Mouse (Mus musculus): ENCODE results near the gene Ggta1. TPM values are rescaled to one million over a fixed set of nuclear protein-coding genes. Genes with fewer than 3 reads are reported as not detected.

Gene Ggta1
- polyA plus RNA-seq, 1 experiment from 2014 or later = 4.1 TPM

DNA sequence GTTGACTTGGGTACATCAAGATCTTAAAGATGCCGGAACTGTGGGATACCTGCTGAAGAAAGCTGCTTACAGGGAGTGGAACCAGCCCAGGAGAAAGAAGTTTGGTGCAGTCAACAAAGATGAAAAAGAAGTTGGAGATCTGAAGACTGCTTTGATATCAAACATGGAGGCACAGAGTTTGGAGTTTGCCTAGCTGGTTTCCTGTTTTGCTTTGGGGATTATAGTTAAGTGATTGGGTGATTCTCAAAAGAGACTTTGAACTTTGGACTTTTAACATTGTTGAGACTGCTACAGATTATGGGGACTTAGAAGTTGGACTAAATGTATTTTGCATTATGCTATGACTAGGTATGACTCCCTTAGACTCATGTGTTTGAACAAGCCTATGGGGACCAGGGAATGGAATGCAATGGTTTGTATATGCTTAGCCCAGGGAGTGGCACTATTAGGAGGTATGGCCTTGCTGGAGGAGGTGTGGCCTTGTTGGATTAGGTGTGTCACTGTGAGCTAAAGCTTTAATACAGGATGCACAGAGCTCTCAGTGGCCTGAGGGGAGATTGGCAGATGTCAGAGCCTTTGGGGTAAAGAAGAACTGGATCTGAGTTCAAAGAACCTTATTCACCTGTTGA is 39.2 kb downstream of the Ggta1 start:
- no peak overlapping the region for H3K27ac ChIP-seq
- no peaks in the 10 kb centered on the region for H3K36me3 ChIP-seq (ENCODE audit: poor library complexity, severe bottlenecking)
- WGBS = 93% methylated on average over 1 of the region's 1 CpGs
- H3K27me3 ChIP-seq = no peaks in the 10 kb centered on the region
- no peak overlapping the region for H3K4me2 ChIP-seq
- H3K9me3 ChIP-seq (replicated peaks) = no peaks in the 10 kb centered on the region
- no peak for ATAC-seq
- no peak overlapping the region for H3K9ac ChIP-seq
- no peaks in the 10 kb centered on the region for H3K4me1 ChIP-seq
- no peak overlapping the region for H3K4me3 ChIP-seq

DNA sequence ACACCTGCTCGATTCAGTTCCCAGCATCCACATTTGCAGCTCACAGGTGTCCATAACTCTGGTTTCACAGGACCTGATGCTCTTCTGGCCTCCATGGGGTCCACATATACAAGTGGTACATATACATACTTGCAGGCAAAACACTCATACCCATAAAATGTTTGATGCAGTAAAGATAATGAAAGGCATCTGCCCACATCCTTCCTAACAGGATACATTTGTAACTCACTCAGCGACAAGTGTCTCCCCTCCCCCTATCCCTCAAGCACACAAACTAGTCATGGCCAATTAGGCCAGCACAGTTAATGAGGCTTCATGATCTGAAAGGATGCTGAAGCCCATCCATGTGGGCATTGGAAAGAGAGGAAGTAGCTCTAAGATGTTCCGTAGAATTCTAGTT is 40.6 kb downstream of the Ggta1 start:
- H3K4me2 ChIP-seq = no peak overlapping the region
- no peaks in the 10 kb centered on the region for H3K36me3 ChIP-seq (ENCODE audit: poor library complexity, severe bottlenecking)
- H3K27ac ChIP-seq = no peak overlapping the region
- 80% methylated on average over 3 of the region's 3 CpGs for WGBS
- H3K27me3 ChIP-seq = no peaks in the 10 kb centered on the region
- H3K9me3 ChIP-seq (replicated peaks) = no peaks in the 10 kb centered on the region
- no peaks in the 10 kb centered on the region for H3K4me1 ChIP-seq
- no peak for ATAC-seq
- H3K4me3 ChIP-seq = no peak overlapping the region
- H3K9ac ChIP-seq = no peak overlapping the region

DNA sequence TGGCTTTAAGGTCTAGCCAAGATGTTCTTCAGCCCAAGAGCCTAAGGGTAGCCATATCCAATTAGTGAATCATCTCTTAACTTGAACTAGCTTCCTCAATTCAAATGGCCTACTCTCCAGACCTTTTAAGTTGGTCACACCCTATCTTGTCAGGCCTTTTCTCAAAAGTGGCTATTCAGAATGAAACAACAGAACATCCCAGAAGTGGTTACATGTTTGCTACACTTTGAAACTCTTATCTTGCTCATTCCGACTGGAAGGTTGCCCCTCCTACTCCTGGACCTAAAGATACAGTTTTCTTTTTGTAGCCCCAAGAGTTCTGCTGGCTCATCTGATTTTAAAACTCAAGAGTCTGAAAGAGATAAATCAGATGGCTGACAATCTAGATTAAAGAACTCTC is 42.4 kb downstream of the Ggta1 start:
- no peak for ATAC-seq
- WGBS = 83% methylated on average over 1 of the region's 1 CpGs
- Histone ChIP-seq H3K27ac (no peak overlapping the region), H3K9me3 (replicated peaks) (no peaks in the 10 kb centered on the region), H3K36me3 (ENCODE audit: poor library complexity, severe bottlenecking) (no peaks in the 10 kb centered on the region), H3K27me3 (no peaks in the 10 kb centered on the region), H3K4me1 (no peaks in the 10 kb centered on the region), H3K4me3 (no peak overlapping the region), H3K4me2 (no peak overlapping the region), H3K9ac (no peak overlapping the region)

DNA sequence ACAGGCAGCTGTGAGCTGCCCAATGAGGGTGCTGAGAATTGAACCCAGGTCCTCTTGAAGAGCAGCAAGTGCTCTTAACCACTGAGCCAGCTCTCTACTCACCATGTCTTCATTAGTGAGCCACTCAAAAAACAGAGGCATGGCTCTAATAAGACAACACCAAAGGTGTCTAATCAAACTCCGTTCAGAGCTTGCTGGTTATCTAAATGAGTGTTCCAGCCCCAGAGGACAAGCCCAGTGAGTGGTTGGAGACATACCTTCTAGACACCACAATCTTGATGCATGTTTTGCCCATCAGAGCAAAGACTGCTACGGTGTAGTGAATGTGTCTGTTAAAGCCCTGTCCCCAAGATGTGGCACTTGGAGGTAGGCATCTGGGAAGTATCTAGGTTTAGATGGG is 43.4 kb downstream of the Ggta1 start:
- Histone ChIP-seq H3K4me1 (no peaks in the 10 kb centered on the region), H3K27ac (no peak overlapping the region), H3K36me3 (ENCODE audit: poor library complexity, severe bottlenecking) (no peaks in the 10 kb centered on the region), H3K9me3 (replicated peaks) (no peaks in the 10 kb centered on the region), H3K4me2 (no peak overlapping the region), H3K27me3 (no peaks in the 10 kb centered on the region), H3K9ac (no peak overlapping the region), H3K4me3 (no peak overlapping the region)
- no peak for ATAC-seq
- 94% methylated on average over 2 of the region's 2 CpGs for WGBS

DNA sequence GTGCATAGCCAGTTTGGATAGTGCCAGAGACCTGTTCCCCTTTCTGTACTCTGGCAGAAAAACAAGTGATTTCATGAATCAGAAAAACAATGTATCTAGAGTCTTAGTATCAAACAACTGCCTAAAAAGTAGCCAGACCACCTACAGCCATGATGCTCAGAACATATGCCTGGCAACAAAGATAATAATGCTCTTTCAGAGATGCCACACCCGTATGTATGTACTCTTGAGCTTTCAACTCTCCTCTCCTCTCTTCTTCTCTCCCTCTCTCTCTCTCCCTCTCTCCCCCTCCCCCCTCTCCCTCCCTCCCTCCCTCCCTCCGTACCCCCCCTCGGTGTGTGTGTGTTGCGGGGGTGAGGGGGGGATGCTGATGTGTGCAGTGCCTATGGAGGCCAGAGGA is 43.8 kb downstream of the Ggta1 start:
- no peak overlapping the region for H3K9ac ChIP-seq
- no peak for ATAC-seq
- no peaks in the 10 kb centered on the region for H3K27me3 ChIP-seq
- no peaks in the 10 kb centered on the region for H3K4me1 ChIP-seq
- no peaks in the 10 kb centered on the region for H3K36me3 ChIP-seq (ENCODE audit: poor library complexity, severe bottlenecking)
- H3K4me2 ChIP-seq = no peak overlapping the region
- WGBS = 97% methylated on average over 4 of the region's 4 CpGs
- H3K4me3 ChIP-seq = no peak overlapping the region
- H3K27ac ChIP-seq = no peak overlapping the region
- no peaks in the 10 kb centered on the region for H3K9me3 ChIP-seq (replicated peaks)

DNA sequence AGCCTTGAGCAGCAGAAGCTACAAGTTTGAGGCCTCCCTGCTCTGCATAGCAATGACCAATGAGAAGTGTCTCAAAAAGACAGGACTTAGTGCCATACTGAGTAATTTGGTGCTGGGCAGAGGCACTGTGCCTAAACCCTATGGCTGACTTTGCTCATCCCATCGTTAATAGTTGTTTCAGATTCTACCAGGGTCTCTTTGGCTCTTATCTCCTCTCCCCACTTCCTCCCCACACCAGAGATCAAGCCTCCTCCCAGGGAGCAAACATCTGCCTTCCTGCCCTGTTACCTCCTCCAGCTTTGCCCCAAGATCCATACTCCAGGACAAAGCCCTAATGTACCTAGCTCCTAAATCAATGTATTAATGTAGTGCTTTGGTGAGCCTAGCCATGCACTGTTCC is 45.8 kb downstream of the Ggta1 start:
- no peak overlapping the region for H3K9ac ChIP-seq
- H3K4me3 ChIP-seq = no peak overlapping the region
- no peak overlapping the region for H3K27ac ChIP-seq
- no peaks in the 10 kb centered on the region for H3K27me3 ChIP-seq
- H3K4me1 ChIP-seq = no peaks in the 10 kb centered on the region
- H3K4me2 ChIP-seq = no peak overlapping the region
- H3K36me3 ChIP-seq (ENCODE audit: poor library complexity, severe bottlenecking) = no peaks in the 10 kb centered on the region
- no peaks in the 10 kb centered on the region for H3K9me3 ChIP-seq (replicated peaks)
- no peak for ATAC-seq
- 83% methylated on average over 1 of the region's 1 CpGs for WGBS

DNA sequence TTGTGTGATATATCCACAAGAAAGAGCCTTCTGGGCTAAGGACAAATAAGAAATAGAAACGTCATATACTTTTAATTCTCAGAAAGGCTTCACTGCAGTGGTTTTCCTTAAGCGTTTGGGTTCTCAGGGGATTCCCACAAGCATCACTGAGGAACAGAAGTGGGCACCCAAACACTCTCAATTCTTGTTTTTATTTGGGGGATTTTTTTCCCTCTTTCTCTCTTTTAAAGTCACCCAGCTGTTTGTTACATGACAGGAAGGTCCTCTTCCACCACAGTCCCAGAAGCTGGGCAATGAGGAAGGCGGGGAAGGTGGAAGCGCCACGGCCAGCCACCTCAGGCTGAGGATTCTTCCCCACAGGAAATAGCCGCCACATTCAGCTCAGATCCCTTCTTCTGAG is 46.6 kb downstream of the Ggta1 start:
- Histone ChIP-seq H3K36me3 (ENCODE audit: poor library complexity, severe bottlenecking) (no peaks in the 10 kb centered on the region), H3K4me2 (no peak overlapping the region), H3K4me3 (no peak overlapping the region), H3K4me1 (no peaks in the 10 kb centered on the region), H3K27ac (no peak overlapping the region), H3K27me3 (no peaks in the 10 kb centered on the region), H3K9ac (no peak overlapping the region), H3K9me3 (replicated peaks) (no peaks in the 10 kb centered on the region)
- ATAC-seq = no peak
- 89% methylated on average over 6 of the region's 6 CpGs for WGBS

DNA sequence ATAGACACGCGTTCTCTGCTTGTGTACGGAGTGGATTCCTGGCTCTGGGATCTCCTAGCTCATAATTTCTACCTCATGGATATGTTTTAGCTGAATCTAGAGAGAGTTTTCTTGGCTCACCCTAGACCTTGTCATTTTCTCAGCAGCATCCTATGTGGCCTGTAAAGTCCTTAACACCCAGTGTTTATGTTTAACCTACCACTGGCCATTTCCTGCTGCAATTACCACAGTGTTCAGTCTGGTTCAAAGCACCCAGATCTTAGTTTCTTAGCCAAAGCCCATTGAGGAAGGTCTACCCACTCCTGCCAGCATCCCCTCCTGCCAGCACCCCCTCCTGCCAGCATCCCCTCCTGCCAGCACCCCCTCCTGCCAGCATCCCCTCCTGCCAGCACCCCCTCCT is 50.2 kb downstream of the Ggta1 start:
- Histone ChIP-seq H3K36me3 (ENCODE audit: poor library complexity, severe bottlenecking) (no peaks in the 10 kb centered on the region), H3K27me3 (no peaks in the 10 kb centered on the region), H3K4me2 (no peak overlapping the region), H3K27ac (no peak overlapping the region), H3K9ac (no peak overlapping the region), H3K4me3 (no peak overlapping the region), H3K4me1 (no peaks in the 10 kb centered on the region), H3K9me3 (replicated peaks) (no peaks in the 10 kb centered on the region)
- 94% methylated on average over 3 of the region's 3 CpGs for WGBS
- no peak for ATAC-seq

DNA sequence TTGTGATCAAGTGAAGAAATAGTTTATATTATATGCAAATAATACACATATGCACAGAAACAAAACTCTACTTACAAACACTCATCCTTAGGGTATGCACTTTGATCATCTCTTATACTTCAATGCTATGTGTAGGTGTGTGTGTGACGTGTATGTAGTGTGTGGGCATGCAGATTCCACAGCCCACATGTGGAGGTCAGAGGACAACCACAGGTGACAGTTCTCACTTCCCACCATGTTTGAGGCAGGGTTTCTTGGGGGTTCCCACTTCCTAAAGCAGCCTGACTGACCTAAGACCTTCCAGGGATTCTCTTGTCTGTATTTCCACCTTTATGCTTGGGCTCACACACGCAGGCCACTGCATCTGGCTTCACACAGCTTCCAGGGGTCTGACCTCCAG is 50.8 kb downstream of the Ggta1 start:
- no peak overlapping the region for H3K9ac ChIP-seq
- no peaks in the 10 kb centered on the region for H3K27me3 ChIP-seq
- ATAC-seq = no peak
- no peak overlapping the region for H3K27ac ChIP-seq
- H3K36me3 ChIP-seq (ENCODE audit: poor library complexity, severe bottlenecking) = no peaks in the 10 kb centered on the region
- H3K4me3 ChIP-seq = no peak overlapping the region
- no peak overlapping the region for H3K4me2 ChIP-seq
- H3K9me3 ChIP-seq (replicated peaks) = no peaks in the 10 kb centered on the region
- 83% methylated on average over 2 of the region's 2 CpGs for WGBS
- H3K4me1 ChIP-seq = no peaks in the 10 kb centered on the region

DNA sequence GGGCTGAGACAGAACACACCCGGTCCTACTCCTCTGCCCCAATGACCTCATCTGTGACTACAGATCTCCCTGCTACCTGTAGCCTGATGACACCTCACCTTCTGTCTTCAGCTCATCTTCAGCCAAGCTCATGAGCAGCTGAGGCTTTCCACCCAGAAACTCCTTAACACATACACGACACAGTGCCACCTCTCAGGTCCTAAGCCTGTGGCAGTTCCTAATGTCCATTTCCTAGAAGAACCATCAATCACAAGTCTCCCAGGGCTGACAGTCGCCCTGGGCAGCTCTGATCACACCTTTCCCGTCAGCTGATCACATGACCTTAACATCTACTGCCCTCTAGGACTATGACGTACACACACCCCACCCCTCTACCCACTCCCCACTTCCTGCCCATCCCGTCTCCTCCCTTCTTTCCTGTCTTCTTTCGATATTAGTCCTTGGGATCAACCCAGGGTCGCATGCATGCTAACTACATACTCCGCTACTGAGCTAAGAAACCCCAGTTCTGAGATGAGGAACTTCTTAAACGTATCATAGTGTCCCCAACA is 51.3 kb downstream of the Ggta1 start:
- ATAC-seq = no peak
- Histone ChIP-seq H3K4me2 (no peak overlapping the region), H3K4me1 (no peaks in the 10 kb centered on the region), H3K36me3 (ENCODE audit: poor library complexity, severe bottlenecking) (no peaks in the 10 kb centered on the region), H3K4me3 (no peak overlapping the region), H3K27me3 (no peaks in the 10 kb centered on the region), H3K9ac (no peak overlapping the region), H3K27ac (no peak overlapping the region), H3K9me3 (replicated peaks) (no peaks in the 10 kb centered on the region)
- WGBS = 83% methylated on average over 10 of the region's 10 CpGs

DNA sequence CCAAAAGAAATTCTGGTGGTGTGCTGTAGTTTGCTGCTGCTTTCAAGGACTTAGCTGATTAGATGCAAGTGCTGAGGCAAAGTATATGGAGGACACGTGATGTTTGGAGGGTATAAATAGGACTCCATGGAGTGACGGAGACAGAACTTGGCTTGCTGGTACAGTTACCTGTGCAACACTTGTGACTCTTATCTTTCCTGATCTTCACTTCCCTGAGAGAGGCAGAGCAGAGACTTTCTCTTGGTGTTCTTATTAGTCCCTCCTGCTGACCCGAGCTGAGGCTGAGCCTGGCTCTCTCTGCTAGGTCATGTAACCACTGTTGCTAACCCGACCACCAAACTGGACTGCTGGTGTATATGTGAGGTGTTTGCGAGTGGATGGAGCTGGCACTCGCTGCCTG is 53.6 kb downstream of the Ggta1 start:
- no peak for ATAC-seq
- WGBS = 92% methylated on average over 6 of the region's 6 CpGs
- H3K4me2 ChIP-seq = no peak overlapping the region
- no peak overlapping the region for H3K27ac ChIP-seq
- no peaks in the 10 kb centered on the region for H3K36me3 ChIP-seq (ENCODE audit: poor library complexity, severe bottlenecking)
- H3K4me3 ChIP-seq = no peak overlapping the region
- H3K4me1 ChIP-seq = no peaks in the 10 kb centered on the region
- H3K9me3 ChIP-seq (replicated peaks) = no peaks in the 10 kb centered on the region
- no peak overlapping the region for H3K9ac ChIP-seq
- no peaks in the 10 kb centered on the region for H3K27me3 ChIP-seq

DNA sequence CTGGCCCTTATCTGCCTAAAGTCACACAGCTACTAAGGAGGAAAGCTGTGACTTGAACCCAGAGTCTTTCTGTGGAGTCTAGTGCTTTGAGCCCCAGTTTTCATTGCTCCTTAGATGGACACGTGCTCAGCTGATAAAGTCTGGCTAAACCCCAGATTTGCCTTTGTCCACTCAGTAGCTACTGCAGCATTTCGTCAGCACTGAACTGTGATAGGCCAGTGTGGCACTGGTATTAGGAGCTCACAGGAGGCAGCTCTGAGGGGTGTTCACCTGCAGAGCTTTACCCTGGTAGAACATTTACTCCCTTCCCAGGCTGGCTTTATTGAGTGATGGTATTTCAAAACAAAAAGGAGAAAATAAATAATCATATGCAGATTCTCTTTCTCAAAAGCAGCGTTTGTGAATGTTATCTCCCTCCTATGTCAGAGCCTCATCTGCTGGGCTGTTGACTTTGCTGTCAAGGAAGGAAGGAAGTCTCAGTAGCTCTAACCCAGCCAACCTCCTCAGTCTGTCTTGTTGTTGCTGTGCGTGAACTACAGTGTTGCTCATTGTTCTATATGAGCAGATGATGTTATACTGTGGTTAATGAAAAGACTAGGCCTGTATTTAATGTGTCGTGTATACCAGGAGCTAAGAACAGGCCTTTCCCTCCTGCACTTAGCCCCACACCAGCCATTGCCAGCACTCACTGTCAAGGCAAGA is 54.5 kb downstream of the Ggta1 start:
- ATAC-seq = no peak
- Histone ChIP-seq H3K9me3 (replicated peaks) (no peaks in the 10 kb centered on the region), H3K4me3 (no peak overlapping the region), H3K9ac (no peak overlapping the region), H3K4me1 (no peaks in the 10 kb centered on the region), H3K4me2 (no peak overlapping the region), H3K36me3 (ENCODE audit: poor library complexity, severe bottlenecking) (no peaks in the 10 kb centered on the region), H3K27me3 (no peaks in the 10 kb centered on the region), H3K27ac (no peak overlapping the region)
- WGBS = 79% methylated on average over 5 of the region's 5 CpGs

DNA sequence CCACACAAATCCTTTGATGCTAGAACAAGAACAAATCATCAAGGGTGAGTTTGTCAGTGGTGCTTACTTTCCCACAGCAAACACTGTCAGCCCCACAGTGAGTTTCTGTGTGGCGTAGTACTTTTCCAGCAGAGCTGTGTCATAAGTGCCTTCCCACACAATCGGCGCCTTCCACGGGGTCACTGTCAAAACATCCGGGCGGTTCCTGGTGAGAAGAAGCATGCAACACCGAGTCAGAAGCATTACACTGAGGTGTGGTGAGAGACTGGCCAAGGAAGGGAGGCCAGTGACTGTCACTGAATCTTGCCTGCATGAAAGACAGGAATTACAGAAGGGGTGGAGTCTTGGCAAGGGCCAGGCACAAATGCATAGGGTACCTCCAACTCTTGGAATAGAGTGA is 55.2 kb downstream of the Ggta1 start:
- Histone ChIP-seq H3K27me3 (no peaks in the 10 kb centered on the region), H3K4me2 (no peak overlapping the region), H3K9ac (no peak overlapping the region), H3K36me3 (ENCODE audit: poor library complexity, severe bottlenecking) (no peaks in the 10 kb centered on the region), H3K4me1 (no peaks in the 10 kb centered on the region), H3K4me3 (no peak overlapping the region), H3K27ac (no peak overlapping the region), H3K9me3 (replicated peaks) (no peaks in the 10 kb centered on the region)
- no peak for ATAC-seq
- WGBS = 84% methylated on average over 7 of the region's 7 CpGs
